Mouse (Mus musculus) heart, adult 2 months (tissue): ENCODE measurements around the gene Gcnt2.

ENCODE experiments used
- CTCF ChIP-seq: fragments of 200-600 bp; IDR thresholded peaks from 2 replicates; pipeline ENCODE4 v1.8.1; 2022; ENCODE audit warnings: antibody characterized with exemption, mild to moderate bottlenecking, moderate library complexity
- EP300 ChIP-seq: fragments of 200-500 bp; IDR thresholded peaks from 2 replicates; pipeline ENCODE4 v1.6.1; 2011; ENCODE audit warnings: low read depth, low read length, control low read depth; ENCODE audit not compliant: insufficient read depth
- POLR2A ChIP-seq: fragments of 200-500 bp; IDR thresholded peaks from 2 replicates; pipeline ENCODE4 v1.6.1; 2011; ENCODE audit warnings: mild to moderate bottlenecking, low read depth, low read length, control low read depth; ENCODE audit not compliant: insufficient read depth

DNA sequence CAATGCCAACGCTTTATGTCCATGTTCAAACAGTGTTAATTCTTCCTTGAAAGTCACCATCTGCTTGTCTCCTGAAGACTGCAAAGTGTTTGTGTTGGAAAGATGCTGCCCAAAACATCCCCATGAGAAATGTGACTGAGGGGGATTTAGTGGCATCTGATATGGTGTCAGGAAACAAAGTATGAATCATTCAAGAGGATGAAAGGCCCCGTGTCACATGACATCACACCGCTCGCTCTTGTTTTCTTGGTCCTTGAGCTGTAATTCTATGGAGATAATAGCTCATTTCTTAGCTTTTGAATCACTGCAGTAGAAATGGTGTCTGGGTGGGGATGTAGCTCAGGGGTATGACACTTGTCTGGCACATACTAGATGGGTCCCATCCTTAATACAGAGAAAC lies 33.0 kb downstream of the Gcnt2 start:
- TF ChIP-seq POLR2A, result no peak
- TF ChIP-seq CTCF, result no peak
- no peak for TF ChIP-seq EP300
